Mouse (Mus musculus) stomach, postnatal 0 days (tissue): ENCODE results near the gene Smcr8.

Experiments
- CTCF ChIP-seq: IDR thresholded peaks from 2 replicates; pipeline ENCODE4 v1.5.1; 2016; ENCODE audit warnings: antibody characterized with exemption, low read depth, mild to moderate bottlenecking, moderate library complexity
- EP300 ChIP-seq: optimal IDR thresholded peaks from 2 replicates; pipeline ENCODE3; 2016; ENCODE audit warnings: antibody characterized with exemption

DNA sequence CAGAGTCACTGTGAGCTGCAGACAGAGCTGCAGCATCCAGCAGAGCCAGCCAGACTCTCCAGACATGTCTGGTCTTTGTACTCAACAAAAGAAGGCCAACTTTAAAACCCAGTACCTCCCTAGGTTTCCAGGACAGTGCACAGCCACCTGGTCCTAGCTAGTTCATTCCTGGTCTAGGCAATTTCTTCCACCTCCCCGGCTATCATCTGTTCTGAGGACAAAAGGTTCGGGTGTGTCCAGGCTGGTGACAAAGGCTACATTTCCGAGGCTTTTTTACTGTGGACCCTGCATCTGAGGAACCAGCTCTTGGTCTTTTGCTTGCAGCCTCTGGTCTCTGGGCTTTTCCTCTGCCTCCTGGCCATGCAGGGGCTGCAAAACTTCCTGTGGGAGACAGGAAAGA is 37.0 kb upstream of the Smcr8 start:
- TF ChIP-seq CTCF (no peak), EP300 (no peak)
